Mouse (Mus musculus): ENCODE data around the gene Dip2a. TPM values are rescaled to one million over a fixed set of nuclear protein-coding genes. Genes with fewer than 3 reads are reported as not detected.

Gene Dip2a
- 26.0 TPM for polyA plus RNA-seq (2012; fragmentation: generic; extraction: Trizol)
- long read RNA-seq, experiment 1, partial matches to known transcripts: 4 of 4 reads
- long read RNA-seq, experiment 1, other reads (novel, unspliced or antisense): 0 of 4 reads
- long read RNA-seq, experiment 2, full-length matches to known transcripts: 16 of 69 reads
- long read RNA-seq, experiment 2, partial matches to known transcripts: 43 of 69 reads
- long read RNA-seq, experiment 2, other reads (novel, unspliced or antisense): 10 of 69 reads

DNA sequence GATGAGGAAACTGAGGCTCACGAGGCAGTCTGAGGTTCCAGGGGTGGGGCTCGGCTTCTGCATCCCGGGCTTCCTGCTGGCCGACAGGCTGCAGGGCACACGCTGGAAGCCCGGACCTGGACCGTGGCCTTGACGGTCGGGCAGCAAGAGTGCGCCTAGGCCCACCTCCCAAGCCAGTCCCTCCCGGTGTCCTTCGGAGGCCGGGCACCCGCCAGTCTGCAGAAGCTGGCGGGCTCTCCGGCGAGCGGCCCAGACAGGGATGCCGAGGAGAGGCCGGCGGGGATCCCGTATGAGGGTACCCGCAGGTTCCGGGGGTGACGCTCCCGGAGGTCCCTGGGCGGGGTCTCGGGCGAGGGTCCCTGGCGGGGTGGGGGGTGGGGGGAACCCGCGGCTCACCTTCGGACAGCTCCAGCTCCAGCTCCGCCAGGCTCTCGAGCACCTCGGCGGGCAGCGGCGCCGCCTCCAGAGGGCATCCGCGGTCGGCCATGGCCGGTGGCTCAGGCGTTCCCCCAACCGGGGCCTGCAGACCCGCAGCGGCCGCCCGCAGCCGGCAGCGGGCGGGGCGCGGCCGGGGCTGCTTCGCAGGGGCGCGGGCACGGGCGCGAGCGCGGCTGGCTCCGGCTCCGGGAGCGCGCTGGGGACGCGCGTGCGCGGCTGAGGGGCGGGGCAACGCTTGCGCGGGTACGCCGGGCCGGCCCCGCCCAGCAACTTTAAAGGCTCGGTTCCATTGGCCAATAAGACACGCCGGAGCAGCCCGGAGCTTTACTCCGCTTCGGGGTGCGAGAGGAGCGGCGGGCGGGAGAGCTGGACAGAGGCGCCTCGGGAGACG, at the start of gene Dip2a:
Dip2a (minus strand) TSS at position 581 of the 829 bp plus-strand sequence.
- H3K79me2 ChIP-seq (ENCODE audit: control insufficient read depth, insufficient read depth): peaks cover 50% of the 10 kb centered on the region
- H3K27me3 ChIP-seq (ENCODE audit: control insufficient read depth, insufficient read depth, insufficient read length): no peaks in the 10 kb centered on the region
- TF ChIP-seq CEBPB (IDR thresholded peaks at IDR 0.05; ENCODE audit: low read depth) (no peak), MYOD1 (IDR thresholded peaks at IDR 0.05; ENCODE audit: control insufficient read depth, insufficient read length, low read depth) (no peak), CTCF (IDR thresholded peaks at IDR 0.05; ENCODE audit: control insufficient read depth, insufficient read depth, insufficient read length) (peak; percentile 1)
- peaks cover 5% of the 10 kb centered on the region for H3K36me3 ChIP-seq (ENCODE audit: control insufficient read depth, insufficient read depth)
- peaks cover 24% of the 10 kb centered on the region for H3K79me3 ChIP-seq (ENCODE audit: low read depth)
- peak within 1 kb of the TSS; percentile 72 for H3K4me3 ChIP-seq (ENCODE audit: insufficient read depth, poor library complexity, severe bottlenecking)
- H3ac ChIP-seq (ENCODE audit: control insufficient read depth, insufficient read length, low read depth): peak within 1 kb of the TSS; percentile 95

DNA sequence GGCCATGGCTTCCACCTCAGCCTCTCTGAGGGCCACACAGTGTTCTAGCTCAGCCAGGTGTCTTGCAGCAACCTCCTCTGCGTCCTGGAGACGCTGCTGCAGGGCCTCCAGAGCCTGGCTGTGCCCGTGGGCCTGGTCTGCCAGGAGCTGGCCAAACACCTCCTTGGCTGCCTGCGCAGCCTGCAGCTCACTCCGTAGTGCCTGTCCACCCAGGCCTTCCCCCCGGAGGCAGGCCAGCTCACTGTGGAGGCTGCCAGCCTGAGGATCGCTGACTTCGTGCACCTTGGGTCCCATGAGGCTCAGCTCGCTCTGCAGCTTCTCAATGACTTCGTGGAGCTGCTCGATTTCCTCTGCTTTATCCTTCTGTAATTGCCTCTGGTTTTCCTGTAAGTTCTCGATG, 47.5 kb upstream of the Dip2a start:
- H3K4me3 ChIP-seq (ENCODE audit: insufficient read depth, poor library complexity, severe bottlenecking): no peak overlapping the region
- no peaks in the 10 kb centered on the region for H3K27me3 ChIP-seq (ENCODE audit: control insufficient read depth, insufficient read depth, insufficient read length)
- peaks cover 75% of the 10 kb centered on the region for H3K36me3 ChIP-seq (ENCODE audit: control insufficient read depth, insufficient read depth)
- no peak overlapping the region for H3ac ChIP-seq (ENCODE audit: control insufficient read depth, insufficient read length, low read depth)
- no peaks in the 10 kb centered on the region for H3K79me2 ChIP-seq (ENCODE audit: control insufficient read depth, insufficient read depth)
- H3K79me3 ChIP-seq (ENCODE audit: low read depth): no peaks in the 10 kb centered on the region
- no peak for TF ChIP-seq CEBPB (IDR thresholded peaks at IDR 0.05; ENCODE audit: low read depth)
- TF ChIP-seq MYOG (IDR thresholded peaks at IDR 0.05; ENCODE audit: control insufficient read depth, extremely low read depth, insufficient read length): no peak
- no peak for TF ChIP-seq FOSL1 (IDR thresholded peaks at IDR 0.05; ENCODE audit: insufficient read depth, low read length, poor library complexity, severe bottlenecking)
- TF ChIP-seq CTCF (IDR thresholded peaks at IDR 0.05; ENCODE audit: control insufficient read depth, insufficient read depth, insufficient read length): no peak
- no peak for TF ChIP-seq USF1 (IDR thresholded peaks at IDR 0.05; ENCODE audit: low read depth)
- TF ChIP-seq MAX (IDR thresholded peaks at IDR 0.05): no peak
- no peak for TF ChIP-seq MYOD1 (IDR thresholded peaks at IDR 0.05; ENCODE audit: control insufficient read depth, insufficient read length, low read depth)

DNA sequence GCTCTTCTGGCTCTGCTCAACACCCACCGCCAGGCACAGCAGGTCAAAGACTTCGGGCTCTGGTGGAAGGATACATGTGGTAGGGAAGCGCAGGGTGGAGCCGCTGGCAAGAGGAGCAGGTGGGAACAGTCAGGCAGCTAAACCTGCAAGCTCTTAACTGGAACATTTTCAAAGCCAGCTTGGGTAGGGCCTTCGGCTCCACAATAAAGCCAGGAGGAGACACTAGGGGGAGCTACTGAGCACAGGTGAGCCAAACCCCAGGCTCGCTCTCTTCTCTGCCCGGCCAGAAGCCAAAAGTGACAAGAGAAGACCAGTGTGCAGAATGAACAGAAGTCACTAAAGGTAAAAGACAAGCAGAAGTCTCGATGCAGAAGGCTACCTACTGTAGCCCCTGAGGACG, 46.7 kb upstream of the Dip2a start:
- Histone ChIP-seq H3K79me2 (ENCODE audit: control insufficient read depth, insufficient read depth) (no peaks in the 10 kb centered on the region), H3K36me3 (ENCODE audit: control insufficient read depth, insufficient read depth) (peaks cover 77% of the 10 kb centered on the region), H3K27me3 (ENCODE audit: control insufficient read depth, insufficient read depth, insufficient read length) (no peaks in the 10 kb centered on the region), H3ac (ENCODE audit: control insufficient read depth, insufficient read length, low read depth) (no peak overlapping the region), H3K4me3 (ENCODE audit: insufficient read depth, poor library complexity, severe bottlenecking) (no peak overlapping the region), H3K79me3 (ENCODE audit: low read depth) (no peaks in the 10 kb centered on the region)
- no peak for TF ChIP-seq MAX (IDR thresholded peaks at IDR 0.05)
- no peak for TF ChIP-seq USF1 (IDR thresholded peaks at IDR 0.05; ENCODE audit: low read depth)
- no peak for TF ChIP-seq MYOG (IDR thresholded peaks at IDR 0.05; ENCODE audit: control insufficient read depth, extremely low read depth, insufficient read length)
- no peak for TF ChIP-seq CEBPB (IDR thresholded peaks at IDR 0.05; ENCODE audit: low read depth)
- TF ChIP-seq CTCF (IDR thresholded peaks at IDR 0.05; ENCODE audit: control insufficient read depth, insufficient read depth, insufficient read length): no peak
- TF ChIP-seq MYOD1 (IDR thresholded peaks at IDR 0.05; ENCODE audit: control insufficient read depth, insufficient read length, low read depth): no peak
- no peak for TF ChIP-seq FOSL1 (IDR thresholded peaks at IDR 0.05; ENCODE audit: insufficient read depth, low read length, poor library complexity, severe bottlenecking)

DNA sequence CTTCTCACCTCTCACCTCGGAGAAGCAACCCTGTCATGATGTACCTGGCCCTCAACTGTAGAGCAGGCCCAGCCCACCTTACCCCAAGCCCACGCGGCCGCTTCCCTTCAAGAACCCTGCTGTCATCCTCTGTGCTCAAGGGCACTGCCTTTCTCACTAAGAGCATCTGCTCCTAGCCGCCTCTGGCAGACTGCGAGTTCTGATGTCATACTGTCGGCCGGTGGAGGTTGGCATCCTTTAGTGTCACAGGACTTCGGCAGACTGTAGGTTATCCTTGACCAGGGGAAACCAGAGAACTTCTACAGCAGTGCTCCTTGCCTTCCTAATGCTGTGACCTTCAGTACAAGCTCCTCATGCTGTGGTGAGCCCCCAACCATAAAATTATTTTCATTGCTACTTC, 46.1 kb upstream of the Dip2a start:
- no peaks in the 10 kb centered on the region for H3K27me3 ChIP-seq (ENCODE audit: control insufficient read depth, insufficient read depth, insufficient read length)
- H3K4me3 ChIP-seq (ENCODE audit: insufficient read depth, poor library complexity, severe bottlenecking): no peak overlapping the region
- H3K79me2 ChIP-seq (ENCODE audit: control insufficient read depth, insufficient read depth): no peaks in the 10 kb centered on the region
- H3K36me3 ChIP-seq (ENCODE audit: control insufficient read depth, insufficient read depth): peaks cover 77% of the 10 kb centered on the region
- H3ac ChIP-seq (ENCODE audit: control insufficient read depth, insufficient read length, low read depth): no peak overlapping the region
- no peak for TF ChIP-seq MYOG (IDR thresholded peaks at IDR 0.05; ENCODE audit: control insufficient read depth, extremely low read depth, insufficient read length)
- no peaks in the 10 kb centered on the region for H3K79me3 ChIP-seq (ENCODE audit: low read depth)

DNA sequence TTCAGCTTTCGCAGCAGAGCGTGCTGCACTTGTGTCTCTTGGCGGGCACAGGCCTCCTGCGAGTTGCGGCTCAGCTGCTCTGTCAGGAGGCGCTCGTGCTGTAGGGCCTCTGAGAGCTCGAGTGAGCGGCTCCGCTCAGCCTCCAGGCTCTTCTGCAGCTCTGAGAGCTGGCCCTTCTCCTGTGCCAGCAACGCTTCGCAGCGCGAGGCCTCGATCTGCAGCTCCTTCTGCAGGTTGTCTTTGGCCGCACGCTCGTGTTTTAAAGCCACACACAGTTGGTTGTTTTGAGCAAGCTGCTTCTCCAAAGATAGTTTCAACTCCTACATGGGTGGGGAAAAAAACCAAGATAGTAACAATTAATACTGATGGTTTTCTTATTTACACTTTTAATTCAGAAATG, 29.9 kb upstream of the Dip2a start:
- peaks cover 66% of the 10 kb centered on the region for H3K36me3 ChIP-seq (ENCODE audit: control insufficient read depth, insufficient read depth)
- TF ChIP-seq FOSL1 (IDR thresholded peaks at IDR 0.05; ENCODE audit: insufficient read depth, low read length, poor library complexity, severe bottlenecking) (no peak), MYOG (IDR thresholded peaks at IDR 0.05; ENCODE audit: control insufficient read depth, extremely low read depth, insufficient read length) (no peak), USF1 (IDR thresholded peaks at IDR 0.05; ENCODE audit: low read depth) (no peak), MAX (IDR thresholded peaks at IDR 0.05) (no peak), MYOD1 (IDR thresholded peaks at IDR 0.05; ENCODE audit: control insufficient read depth, insufficient read length, low read depth) (no peak), CTCF (IDR thresholded peaks at IDR 0.05; ENCODE audit: control insufficient read depth, insufficient read depth, insufficient read length) (no peak), CEBPB (IDR thresholded peaks at IDR 0.05; ENCODE audit: low read depth) (no peak)

More for the DNA sequence above, 29.9 kb upstream of the Dip2a start:
- H3K4me3 ChIP-seq (ENCODE audit: insufficient read depth, poor library complexity, severe bottlenecking): no peak overlapping the region
- H3ac ChIP-seq (ENCODE audit: control insufficient read depth, insufficient read length, low read depth): no peak overlapping the region
- peaks cover 9% of the 10 kb centered on the region for H3K79me2 ChIP-seq (ENCODE audit: control insufficient read depth, insufficient read depth)
- H3K79me3 ChIP-seq (ENCODE audit: low read depth): no peaks in the 10 kb centered on the region
- no peaks in the 10 kb centered on the region for H3K27me3 ChIP-seq (ENCODE audit: control insufficient read depth, insufficient read depth, insufficient read length)

All from C2C12 (cell line).